Mouse (Mus musculus): Measurements from ENCODE around the gene Ednra. TPM values are rescaled to one million over a fixed set of nuclear protein-coding genes. Genes with fewer than 3 reads are reported as not detected.

Ednra gene
- polyA plus RNA-seq, 1 experiment from 2014 or later = 68.9 TPM

GRCm38 (mm10) chr8:77742395-77742794 lies 18.1 kb upstream of the Ednra start:
- no peak for DNase-seq (ENCODE audit: low spot score)
- Histone ChIP-seq H3K36me3 (no peaks in the 10 kb centered on the region), H3K27me3 (ENCODE audit: low read depth, poor library complexity, severe bottlenecking) (no peaks in the 10 kb centered on the region), H3K4me3 (no peak overlapping the region), H3K27ac (no peak overlapping the region), H3K4me1 (0 out of 2 replicates have a peak, but pooled peaks cover 5% of the 10 kb centered on the region), H3K9me3 (replicated peaks) (no peaks in the 10 kb centered on the region)
- WGBS = 56% methylated on average over 3 of the region's 3 CpGs

GRCm38 (mm10) chr8:77741050-77741777 lies 16.9 kb upstream of the Ednra start:
- 87% methylated on average over 6 of the region's 6 CpGs for WGBS
- Histone ChIP-seq H3K27me3 (ENCODE audit: low read depth, poor library complexity, severe bottlenecking) (no peaks in the 10 kb centered on the region), H3K36me3 (no peaks in the 10 kb centered on the region), H3K4me1 (0 out of 2 replicates have a peak, but pooled peaks cover 5% of the 10 kb centered on the region), H3K4me3 (no peak overlapping the region), H3K9me3 (replicated peaks) (no peaks in the 10 kb centered on the region), H3K27ac (no peak overlapping the region)
- DNase-seq (ENCODE audit: low spot score) = no peak

GRCm38 (mm10) chr8:77738419-77738818 lies 14.2 kb upstream of the Ednra start:
- H3K4me1 ChIP-seq = peaks cover 11% of the 10 kb centered on the region
- H3K36me3 ChIP-seq = no peaks in the 10 kb centered on the region
- 93% methylated on average over 6 of the region's 6 CpGs for WGBS
- no peak for DNase-seq (ENCODE audit: low spot score)
- H3K4me3 ChIP-seq = no peak overlapping the region
- no peaks in the 10 kb centered on the region for H3K9me3 ChIP-seq (replicated peaks)
- H3K27ac ChIP-seq = no peak overlapping the region
- H3K27me3 ChIP-seq (ENCODE audit: low read depth, poor library complexity, severe bottlenecking) = no peaks in the 10 kb centered on the region

- peaks cover 8% of the 10 kb centered on the region for H3K4me1 ChIP-seq
- no peaks in the 10 kb centered on the region for H3K27me3 ChIP-seq (ENCODE audit: low read depth, poor library complexity, severe bottlenecking)
- no peak overlapping the region for H3K27ac ChIP-seq
- no peak overlapping the region for H3K4me3 ChIP-seq
- no peaks in the 10 kb centered on the region; the same call in 1 of the 2 replicates for H3K9me3 ChIP-seq (replicated peaks)
- DNase-seq (ENCODE audit: low spot score) = no peak
- WGBS = 88% methylated on average over 9 of the region's 9 CpGs
- peaks cover 3% of the 10 kb centered on the region; the same call in 1 of the 2 replicates for H3K36me3 ChIP-seq
Measured at GRCm38 (mm10) chr8:77737327-77737726, 13.1 kb upstream of the Ednra start.

- no peak for DNase-seq (ENCODE audit: low spot score)
- Histone ChIP-seq H3K4me1 (peaks cover 6% of the 10 kb centered on the region), H3K9me3 (replicated peaks) (no peaks in the 10 kb centered on the region; the same call in 1 of the 2 replicates), H3K27me3 (ENCODE audit: low read depth, poor library complexity, severe bottlenecking) (no peaks in the 10 kb centered on the region), H3K27ac (peak overlapping the region; percentile 25; the same call in 1 of the 2 replicates), H3K36me3 (peaks cover 3% of the 10 kb centered on the region; the same call in 1 of the 2 replicates), H3K4me3 (no peak overlapping the region)
- WGBS = 38% methylated on average over 2 of the region's 2 CpGs
Measured at GRCm38 (mm10) chr8:77733792-77734191, 9.5 kb upstream of the Ednra start.

- Histone ChIP-seq H3K4me3 (no peak overlapping the region), H3K27me3 (ENCODE audit: low read depth, poor library complexity, severe bottlenecking) (no peaks in the 10 kb centered on the region), H3K27ac (no peak overlapping the region), H3K9me3 (replicated peaks) (no peaks in the 10 kb centered on the region; the same call in 1 of the 2 replicates), H3K36me3 (peaks cover 3% of the 10 kb centered on the region; the same call in 1 of the 2 replicates), H3K4me1 (peaks cover 6% of the 10 kb centered on the region)
- 76% methylated on average over 3 of the region's 3 CpGs for WGBS
- DNase-seq (ENCODE audit: low spot score) = no peak
Measured at GRCm38 (mm10) chr8:77732964-77733363, 8.7 kb upstream of the Ednra start.

GRCm38 (mm10) chr8:77725406-77725805 lies 1.1 kb upstream of the Ednra start:
- H3K27ac ChIP-seq = peak overlapping the region; percentile 98
- 60% methylated on average over 5 of the region's 5 CpGs for whole genome bisulfite sequencing
- peaks cover 58% of the 10 kb centered on the region for H3K4me1 ChIP-seq
- H3K36me3 ChIP-seq = peaks cover 10% of the 10 kb centered on the region; the same call in 1 of the 2 replicates
- no peak overlapping the region for H3K4me3 ChIP-seq
- no peaks in the 10 kb centered on the region for H3K9me3 ChIP-seq (replicated peaks)
- no peak for DNase-seq (ENCODE audit: low spot score)
- H3K27me3 ChIP-seq (ENCODE audit: low read depth, poor library complexity, severe bottlenecking) = no peaks in the 10 kb centered on the region

- H3K36me3 ChIP-seq = peaks cover 28% of the 10 kb centered on the region
- H3K27ac ChIP-seq = peak overlapping the region; percentile 98
- no peak for DNase-seq (ENCODE audit: low spot score)
- no peaks in the 10 kb centered on the region for H3K27me3 ChIP-seq (ENCODE audit: low read depth, poor library complexity, severe bottlenecking)
- under 1% methylated on average over 16 of the region's 16 CpGs for WGBS
- no peaks in the 10 kb centered on the region for H3K9me3 ChIP-seq (replicated peaks)
- peak overlapping the region; percentile 83 for H3K4me3 ChIP-seq
- peaks cover 74% of the 10 kb centered on the region for H3K4me1 ChIP-seq
Measured at GRCm38 (mm10) chr8:77723534-77724045, 674 bp downstream of the Ednra start.

GRCm38 (mm10) chr8:77723018-77723417 lies 1.2 kb downstream of the Ednra start:
- Histone ChIP-seq H3K9me3 (replicated peaks) (no peaks in the 10 kb centered on the region), H3K27me3 (ENCODE audit: low read depth, poor library complexity, severe bottlenecking) (no peaks in the 10 kb centered on the region), H3K36me3 (peaks cover 33% of the 10 kb centered on the region), H3K27ac (peak overlapping the region; percentile 98), H3K4me1 (peaks cover 79% of the 10 kb centered on the region), H3K4me3 (peak overlapping the region; percentile 83)
- DNase-seq (ENCODE audit: low spot score) = no peak
- WGBS = 72% methylated on average over 4 of the region's 4 CpGs

GRCm38 (mm10) chr8:77718933-77719332 lies 5.3 kb downstream of the Ednra start:
- peaks cover 47% of the 10 kb centered on the region for H3K36me3 ChIP-seq
- peaks cover 92% of the 10 kb centered on the region for H3K4me1 ChIP-seq
- peak overlapping the region; percentile 56; the same call in 1 of the 2 replicates for H3K27ac ChIP-seq
- H3K9me3 ChIP-seq (replicated peaks) = no peaks in the 10 kb centered on the region
- no peaks in the 10 kb centered on the region for H3K27me3 ChIP-seq (ENCODE audit: low read depth, poor library complexity, severe bottlenecking)
- H3K4me3 ChIP-seq = peak overlapping the region; percentile 19; the same call in 1 of the 2 replicates
- WGBS = 73% methylated on average over 2 of the region's 2 CpGs
- DNase-seq (ENCODE audit: low spot score) = no peak

- H3K27ac ChIP-seq = peak overlapping the region; percentile 79
- peak; percentile 34 for DNase-seq (ENCODE audit: low spot score)
Measured at GRCm38 (mm10) chr8:77717036-77717435, 7.2 kb downstream of the Ednra start.

GRCm38 (mm10) chr8:77714455-77714854 lies 9.8 kb downstream of the Ednra start:
- peaks cover 97% of the 10 kb centered on the region for H3K4me1 ChIP-seq

More at GRCm38 (mm10) chr8:77717036-77717435, 7.2 kb downstream of the Ednra start:
- H3K36me3 ChIP-seq = peaks cover 47% of the 10 kb centered on the region
- peak overlapping the region; percentile 17; the same call in 1 of the 2 replicates for H3K4me3 ChIP-seq
- no peaks in the 10 kb centered on the region for H3K27me3 ChIP-seq (ENCODE audit: low read depth, poor library complexity, severe bottlenecking)
- no peaks in the 10 kb centered on the region for H3K9me3 ChIP-seq (replicated peaks)
- peaks cover 93% of the 10 kb centered on the region for H3K4me1 ChIP-seq
- 30% methylated on average over 2 of the region's 2 CpGs for WGBS

GRCm38 (mm10) chr8:77713688-77714087 lies 10.6 kb downstream of the Ednra start:
- H3K9me3 ChIP-seq (replicated peaks) = no peaks in the 10 kb centered on the region
- 80% methylated on average over 5 of the region's 5 CpGs for WGBS
- no peaks in the 10 kb centered on the region for H3K27me3 ChIP-seq (ENCODE audit: low read depth, poor library complexity, severe bottlenecking)
- H3K27ac ChIP-seq = peak overlapping the region; percentile 76
- no peak overlapping the region for H3K4me3 ChIP-seq
- peaks cover 20% of the 10 kb centered on the region for H3K36me3 ChIP-seq
- no peak for DNase-seq (ENCODE audit: low spot score)
- peaks cover 95% of the 10 kb centered on the region for H3K4me1 ChIP-seq

More at GRCm38 (mm10) chr8:77714455-77714854, 9.8 kb downstream of the Ednra start:
- peaks cover 28% of the 10 kb centered on the region for H3K36me3 ChIP-seq
- H3K27ac ChIP-seq = peak overlapping the region; percentile 76
- no peak overlapping the region for H3K4me3 ChIP-seq
- H3K27me3 ChIP-seq (ENCODE audit: low read depth, poor library complexity, severe bottlenecking) = no peaks in the 10 kb centered on the region
- 33% methylated on average over 7 of the region's 7 CpGs for WGBS
- peak; percentile 44 for DNase-seq (ENCODE audit: low spot score)
- H3K9me3 ChIP-seq (replicated peaks) = no peaks in the 10 kb centered on the region
